Mouse (Mus musculus) T-cell, adult 2 months (primary cell): Measurements from ENCODE around the gene Oasl1.
A peak's percentile ranks its signal among the peaks of the same experiment; 100 is the strongest.
"Not testable (repeated sequence)": the region's sequence is repeated elsewhere in the genome, so short reads cannot be mapped to it uniquely, and the experiment has no call there.

Source experiments
- DNase-seq: peaks from one replicate; pipeline ENCODE4 v3.0.0; 2022; ENCODE audit warnings: low spot score

The Oasl1 gene

GRCm38 (mm10) chr5:114926153-114926684 is 3.2 kb downstream of the Oasl1 start:
- DNase-seq = no peak

- no peak for DNase-seq
Measured at GRCm38 (mm10) chr5:114926753-114927152, 3.7 kb downstream of the Oasl1 start.

GRCm38 (mm10) chr5:114931626-114932025 is 8.6 kb downstream of the Oasl1 start:
- DNase-seq = no peak

GRCm38 (mm10) chr5:114933206-114933605 is 10.2 kb downstream of the Oasl1 start:
- DNase-seq = no peak

GRCm38 (mm10) chr5:114935838-114936237 is 12.8 kb downstream of the Oasl1 start:
- no peak for DNase-seq

GRCm38 (mm10) chr5:114941138-114941537 is 18.1 kb downstream of the Oasl1 start:
- not testable (repeated sequence) for DNase-seq

GRCm38 (mm10) chr5:114942074-114942765 is 19.2 kb downstream of the Oasl1 start, which contains the start of gene 2210016L21Rik:
Gene 2210016L21Rik (plus strand): TSS chr5:114942158.
- DNase-seq = peak; percentile 86

- no peak for DNase-seq
Measured at GRCm38 (mm10) chr5:114942766-114943130, 19.7 kb downstream of the Oasl1 start.

GRCm38 (mm10) chr5:114945072-114945471 is 22.0 kb downstream of the Oasl1 start:
- DNase-seq = no peak

GRCm38 (mm10) chr5:114948891-114949290 is 25.9 kb downstream of the Oasl1 start:
- DNase-seq = no peak

GRCm38 (mm10) chr5:114949316-114949715 is 26.3 kb downstream of the Oasl1 start:
- DNase-seq = no peak

- no peak for DNase-seq
Measured at GRCm38 (mm10) chr5:114949812-114950211, 26.8 kb downstream of the Oasl1 start.

GRCm38 (mm10) chr5:114950669-114951068 is 27.6 kb downstream of the Oasl1 start:
- no peak for DNase-seq

GRCm38 (mm10) chr5:114951279-114951880 is 28.3 kb downstream of the Oasl1 start:
- DNase-seq = no peak

- no peak for DNase-seq
Measured at GRCm38 (mm10) chr5:114953326-114953725, 30.3 kb downstream of the Oasl1 start.

- DNase-seq = no peak
Measured at GRCm38 (mm10) chr5:114958069-114958468, 35.0 kb downstream of the Oasl1 start.

- no peak for DNase-seq
Measured at GRCm38 (mm10) chr5:114961590-114962360, 38.7 kb downstream of the Oasl1 start.

- no peak for DNase-seq
Measured at GRCm38 (mm10) chr5:114964315-114964966, 41.4 kb downstream of the Oasl1 start.

- peak; percentile 9 for DNase-seq
Measured at GRCm38 (mm10) chr5:114964967-114965898, 42.2 kb downstream of the Oasl1 start.

GRCm38 (mm10) chr5:114967523-114968268 is 44.7 kb downstream of the Oasl1 start:
- no peak for DNase-seq
